In the genomic region with DNA sequence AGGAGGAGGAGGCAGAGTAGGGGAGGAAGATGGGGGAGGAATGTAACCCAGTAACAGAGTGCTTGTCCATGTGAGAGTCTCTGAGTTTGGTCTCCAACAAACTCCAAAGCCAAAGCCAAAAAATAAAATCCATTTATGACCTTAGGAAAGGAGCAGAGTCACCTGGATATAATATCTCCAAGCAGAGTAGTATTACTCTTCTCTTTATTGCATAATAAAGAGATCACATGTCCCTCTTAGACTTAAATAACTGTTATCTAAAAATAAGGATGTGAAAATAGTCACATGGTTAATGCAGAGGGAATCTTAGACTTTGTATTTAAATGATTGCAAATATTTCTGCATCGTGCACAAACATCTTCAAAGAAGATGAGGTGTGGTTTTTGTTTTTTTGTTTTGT, we compare ENCODE assay signal across 24 mouse cellular contexts.
"Had no signal": no experiment of that assay in that cellular context is flagged by ENCODE, and none has a peak within 500 bp of the region (broad histone marks: within the 10 kb centered on the region; RNA-seq: fewer than 3 reads in every experiment).

No protein-coding gene starts in this region.

- H3K4me2 ChIP-seq: heart, embryonic 12.5 days; hindbrain, embryonic 12.5 days; hindbrain, embryonic 14.5 days; intestine, embryonic 15.5 days; limb, embryonic 12.5 days; liver, embryonic 11.5 days had no signal

- H3K27me3 ChIP-seq: heart, embryonic 12.5 days; intestine, embryonic 15.5 days had no signal

- H3K9ac ChIP-seq: heart, embryonic 12.5 days; hindbrain, embryonic 12.5 days; hindbrain, embryonic 14.5 days; intestine, embryonic 15.5 days; limb, embryonic 12.5 days had no signal

- H3K4me3 ChIP-seq: gastrocnemius, adult 2 months; heart, embryonic 10.5 days; heart, embryonic 12.5 days; hindbrain, embryonic 10.5 days; hindbrain, embryonic 12.5 days; intestine, embryonic 15.5 days; limb, embryonic 10.5 days; limb, embryonic 12.5 days had no signal

- DNase-seq: gastrocnemius, adult 2 months; gastrocnemius, postnatal 14 days; gastrocnemius, postnatal 36 days; heart, adult 18-20 months; heart, postnatal 10 days; heart, postnatal 4 days; kidney, adult 18-20 months; kidney, adult 8-10 months; kidney, postnatal 10 days; kidney, postnatal 36 days; layer of hippocampus, adult 9-11 months; layer of hippocampus, postnatal 36 days; liver had no signal

- ATAC-seq: inflammation-experienced regulatory T-cells, adult 6 months; intestine, postnatal 0 days had no signal

- H3K9me3 ChIP-seq: heart, embryonic 10.5 days; heart, embryonic 12.5 days; hindbrain, embryonic 10.5 days; hindbrain, embryonic 12.5 days; intestine, embryonic 15.5 days; limb, embryonic 10.5 days; limb, embryonic 12.5 days had no signal

- H3K4me1 ChIP-seq: intestine, embryonic 15.5 days had no signal

- H3K27ac ChIP-seq: gastrocnemius, adult 2 months; heart, embryonic 10.5 days; hindbrain, embryonic 10.5 days; hindbrain, embryonic 12.5 days; hindbrain, embryonic 14.5 days; intestine, embryonic 15.5 days; limb, embryonic 10.5 days; limb, embryonic 12.5 days had no signal

- H3K36me3 ChIP-seq: heart, embryonic 10.5 days; heart, embryonic 12.5 days; hindbrain, embryonic 10.5 days; hindbrain, embryonic 12.5 days; intestine, embryonic 15.5 days; limb, embryonic 10.5 days; limb, embryonic 12.5 days had no signal
